Mouse (Mus musculus) adrenal gland, adult 8-10 months (tissue): Measurements from ENCODE around the gene Thap12. TPM values are rescaled to one million over a fixed set of nuclear protein-coding genes. Genes with fewer than 3 reads are reported as not detected.

Experiments used
- DNase-seq: peaks from one replicate; pipeline ENCODE4 v3.0.0; 2022
- total RNA-seq, 4 experiments: library from RNA; stranded (reverse); gene quantifications; 2 replicates each; pipeline ENCODE4 v1.2.4; 2022

Gene Thap12
- total RNA-seq, 4 experiments from 2014 or later, result 62.2 to 74.9 (median 66.0) TPM

DNA sequence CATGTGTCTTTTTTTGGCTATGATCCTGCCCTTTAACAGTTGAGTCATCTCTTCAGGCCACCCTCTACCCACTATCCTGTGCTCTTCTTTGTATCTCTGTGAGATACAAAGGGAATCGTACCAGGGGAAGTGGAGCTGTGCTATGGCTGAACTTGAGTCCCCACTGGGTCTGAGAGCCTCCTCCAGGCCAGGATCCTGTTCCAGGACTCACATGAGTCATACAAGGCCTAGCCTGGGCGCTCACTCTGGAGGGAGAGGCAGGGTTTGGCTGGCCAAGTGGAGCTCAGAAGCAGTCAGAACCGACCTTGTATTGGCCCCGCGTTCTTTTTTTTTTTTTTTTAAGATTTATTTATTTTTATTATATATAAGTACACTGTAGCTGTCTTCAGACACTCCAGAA, 57.2 kb downstream of the Thap12 start:
- DNase-seq, result no peak

DNA sequence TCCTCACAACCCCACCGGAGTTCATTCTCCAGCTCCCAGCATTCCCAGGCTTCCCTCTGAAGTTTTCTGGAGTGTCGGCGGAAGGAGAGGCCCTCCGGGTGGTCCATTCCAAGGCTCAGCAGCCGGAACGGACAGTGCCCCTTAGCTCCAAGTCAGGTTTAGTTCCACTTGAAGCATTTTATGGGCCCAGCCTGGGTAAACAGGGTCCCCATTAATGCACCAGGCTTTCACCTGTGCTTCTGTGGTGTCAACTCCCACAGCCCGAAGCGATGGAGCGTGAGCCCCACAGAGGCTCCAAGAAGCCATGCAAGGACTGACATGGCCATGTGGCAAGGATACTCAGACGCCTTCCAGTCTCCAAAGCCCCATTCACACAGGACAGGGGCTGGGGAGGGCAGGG, 61.0 kb downstream of the Thap12 start:
- no peak for DNase-seq

DNA sequence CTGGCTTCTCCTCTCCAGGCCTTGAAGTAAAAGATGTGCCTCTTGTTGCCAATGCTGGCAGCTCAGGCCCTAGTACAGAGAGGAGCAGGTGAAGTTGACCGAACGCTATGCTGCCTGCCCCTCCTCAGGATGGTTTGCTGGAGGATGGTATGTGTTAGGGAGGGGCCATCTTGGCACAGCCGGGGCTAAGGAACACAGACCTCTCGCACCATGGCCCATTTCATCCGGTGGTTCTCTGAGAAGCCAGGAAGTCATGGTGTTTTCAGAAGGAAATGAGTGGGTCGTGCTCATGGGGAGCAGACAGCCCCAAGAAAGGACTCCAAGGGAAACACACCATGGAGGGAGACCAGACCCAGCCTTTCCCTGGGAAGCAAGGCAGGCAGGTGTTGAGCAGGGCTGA, 64.4 kb downstream of the Thap12 start:
- DNase-seq, result no peak

Other genes with a start within 250 kb of the Thap12 start
- 10 to 100 TPM; 17.4 to 34.0 (median 28.1) TPM for gene Lrrc32, start 213.8 kb upstream of the Thap12 start, total RNA-seq
- gene Emsy, start 46.3 kb upstream of the Thap12 start, total RNA-seq, result 10 to 100 TPM; 29.7 to 43.5 (median 36.3) TPM
- 1 to 10 TPM in 3 of 4 experiments, under 1 TPM in 1; 0.59 to 1.5 (median 1.2) TPM for gene Wnt11, start 132.0 kb downstream of the Thap12 start, total RNA-seq